Mouse (Mus musculus) v-Abl transformed pro-B cells (cell line): ENCODE measurements at regions not wholly inside any gene's neighbourhood (a gene's known extent, or its start where the extent isn't known, plus 50 kb on each side); places are given as distances from the start of the nearest gene placed in this dataset.

Experiments
- in situ Hi-C, 2 experiments: fragments of 400-800 bp; cut with MboI; formaldehyde crosslinking; loops; one replicate each; pipeline ENCODE4 v1.15.1; 2025; ENCODE audit not compliant: unreplicated experiment in 2 of 2

- in situ Hi-C loops, result no loop called here
These were observed 139.3 kb downstream of the Cand1 start for GRCm38 (mm10) chr10:119100511-119100910.

GRCm38 (mm10) chr10:119099092-119099792, 140.6 kb downstream of the Cand1 start:
- in situ Hi-C loops, result no loop called here

- in situ Hi-C loops, result no loop called here
These were observed 145.7 kb downstream of the Cand1 start for GRCm38 (mm10) chr10:119094166-119094565.

- in situ Hi-C loops, result loop anchor here (10.0 kb wide), 2 partner anchors 923 to 1253 kb away; no protein-coding TSS in a partner anchor
These were observed 152.0 kb downstream of the Cand1 start for GRCm38 (mm10) chr10:119087886-119088285.

GRCm38 (mm10) chr10:119087071-119087665, 152.7 kb downstream of the Cand1 start:
- in situ Hi-C loops, result loop anchor here (10.0 kb wide), 2 partner anchors 922 to 1252 kb away; no protein-coding TSS in a partner anchor

- in situ Hi-C loops, result loop anchor here (10.0 kb wide), 2 partner anchors 922 to 1252 kb away; no protein-coding TSS in a partner anchor
These were observed 153.4 kb downstream of the Cand1 start for GRCm38 (mm10) chr10:119086450-119086849.

GRCm38 (mm10) chr10:119083431-119083830, 156.4 kb downstream of the Cand1 start:
- in situ Hi-C loops, result loop anchor here (5.0 to 10.0 kb wide), 4 partner anchors 496 to 1249 kb away; no protein-coding TSS in a partner anchor

- in situ Hi-C loops, result loop anchor here (5.0 to 10.0 kb wide), 4 partner anchors 496 to 1248 kb away; no protein-coding TSS in a partner anchor
These were observed 157.0 kb downstream of the Cand1 start for GRCm38 (mm10) chr10:119082861-119083260.

- in situ Hi-C loops, result loop anchor here (5.0 to 10.0 kb wide), 4 partner anchors 494 to 1247 kb away; no protein-coding TSS in a partner anchor
These were observed 158.1 kb downstream of the Cand1 start for GRCm38 (mm10) chr10:119081766-119082165.

- in situ Hi-C loops, result loop anchor here in 1 of 2 experiments (5.0 kb wide), 3 partner anchors 99 to 484 kb away; no protein-coding TSS in a partner anchor
These were observed 163.7 kb downstream of the Cand1 start for GRCm38 (mm10) chr10:119076100-119076566.

GRCm38 (mm10) chr10:119074887-119075286, 165.0 kb downstream of the Cand1 start:
- in situ Hi-C loops, result loop anchor here (5.0 kb wide), 4 partner anchors 83 to 483 kb away; no protein-coding TSS in a partner anchor

- in situ Hi-C loops, result loop anchor here in 1 of 2 experiments (5.0 kb wide), 1 partner anchor 82 kb away; no protein-coding TSS in a partner anchor
These were observed 165.9 kb downstream of the Cand1 start for GRCm38 (mm10) chr10:119073991-119074390.

GRCm38 (mm10) chr10:119069410-119069809, 170.4 kb downstream of the Cand1 start:
- in situ Hi-C loops, result loop anchor here in 1 of 2 experiments (5.0 kb wide), 1 partner anchor 197 kb away; the partner anchor contains the start of gene Dyrk2

GRCm38 (mm10) chr10:119067838-119068237, 172.0 kb downstream of the Cand1 start:
- in situ Hi-C loops, result loop anchor here in 1 of 2 experiments (5.0 kb wide), 1 partner anchor 196 kb away; the partner anchor contains the start of gene Dyrk2

GRCm38 (mm10) chr10:119067366-119067765, 172.5 kb downstream of the Cand1 start:
- in situ Hi-C loops, result loop anchor here in 1 of 2 experiments (5.0 kb wide), 1 partner anchor 195 kb away; the partner anchor contains the start of gene Dyrk2

- in situ Hi-C loops, result loop anchor here in 1 of 2 experiments (5.0 kb wide), 1 partner anchor 194 kb away; the partner anchor contains the start of gene Dyrk2
These were observed 173.9 kb downstream of the Cand1 start for GRCm38 (mm10) chr10:119065974-119066373.

GRCm38 (mm10) chr10:119065133-119065817, 174.6 kb downstream of the Cand1 start:
- in situ Hi-C loops, result loop anchor here in 1 of 2 experiments (5.0 kb wide), 1 partner anchor 193 kb away; the partner anchor contains the start of gene Dyrk2

GRCm38 (mm10) chr10:119064218-119064617, 175.6 kb downstream of the Cand1 start:
- in situ Hi-C loops, result no loop called here

GRCm38 (mm10) chr10:119063209-119063699, 176.6 kb downstream of the Cand1 start:
- in situ Hi-C loops, result no loop called here
